Mouse (Mus musculus) heart, embryonic 12.5 days (tissue): Measurements from ENCODE around the gene Fgf4. TPM values are rescaled to one million over a fixed set of nuclear protein-coding genes. Genes with fewer than 3 reads are reported as not detected.
A peak's percentile ranks its signal among the peaks of the same experiment; 100 is the strongest.

Experiments
- ATAC-seq: fragments of 200-750 bp; cut with Nextera tagmentation; 2 replicates; pipeline ENCODE4 v1.8.0; 2017; ENCODE audit warnings: moderate TSS enrichment, moderate library complexity; ENCODE audit not compliant: insufficient number of reproducible peaks, low FRiP score
- H3K27ac ChIP-seq: fragments of 300-500 bp; sonication (generic); 2 replicates; pipeline ENCODE4 v1.5.1; 2016; ENCODE audit warnings: mild to moderate bottlenecking, moderate library complexity; ENCODE audit not compliant: poor library complexity, severe bottlenecking
- H3K27me3 ChIP-seq: fragments of 300-500 bp; sonication (generic); replicated peaks from 2 replicates; pipeline ENCODE4 v1.6.1; 2016; ENCODE audit warnings: mild to moderate bottlenecking, moderate library complexity
- H3K36me3 ChIP-seq: fragments of 300-500 bp; sonication (generic); 2 replicates; pipeline ENCODE4 v1.6.1; 2016; ENCODE audit warnings: mild to moderate bottlenecking, moderate library complexity
- H3K4me1 ChIP-seq: fragments of 300-500 bp; sonication (generic); replicated peaks from 2 replicates; pipeline ENCODE4 v1.6.1; 2016; ENCODE audit warnings: mild to moderate bottlenecking
- H3K4me2 ChIP-seq: fragments of 300-500 bp; sonication (generic); 2 replicates; pipeline ENCODE4 v1.6.1; 2016; ENCODE audit warnings: mild to moderate bottlenecking, moderate library complexity
- H3K4me3 ChIP-seq: fragments of 300-500 bp; sonication (generic); 2 replicates; pipeline ENCODE4 v1.5.1; 2016; ENCODE audit warnings: mild to moderate bottlenecking
- H3K9ac ChIP-seq: fragments of 300-500 bp; sonication (generic); 2 replicates; pipeline ENCODE4 v1.6.1; 2016; ENCODE audit warnings: mild to moderate bottlenecking, moderate library complexity
- H3K9me3 ChIP-seq: fragments of 300-500 bp; sonication (generic); replicated peaks from 2 replicates; pipeline ENCODE4 v1.6.1; 2016; ENCODE audit warnings: mild to moderate bottlenecking, moderate library complexity
- WGBS: fragments of 180-500 bp; shearing (Covaris S2); methylation state at CpG from one replicate; pipeline ENCODE4 v1.1.7; 2016; 5-methylcytosine and 5-hydroxymethylcytosine counted together
- polyA plus RNA-seq: library from polyadenylated mRNA; unstranded; fragments of >200 nt; fragmentation: Nextera tagmentation; extraction: Ambion mirVana; gene quantifications from 2 replicates; pipeline ENCODE4 v1.2.1, GENCODE M21; 2016

Gene Fgf4
- polyA plus RNA-seq, 1 experiment from 2014 or later: not detected

DNA sequence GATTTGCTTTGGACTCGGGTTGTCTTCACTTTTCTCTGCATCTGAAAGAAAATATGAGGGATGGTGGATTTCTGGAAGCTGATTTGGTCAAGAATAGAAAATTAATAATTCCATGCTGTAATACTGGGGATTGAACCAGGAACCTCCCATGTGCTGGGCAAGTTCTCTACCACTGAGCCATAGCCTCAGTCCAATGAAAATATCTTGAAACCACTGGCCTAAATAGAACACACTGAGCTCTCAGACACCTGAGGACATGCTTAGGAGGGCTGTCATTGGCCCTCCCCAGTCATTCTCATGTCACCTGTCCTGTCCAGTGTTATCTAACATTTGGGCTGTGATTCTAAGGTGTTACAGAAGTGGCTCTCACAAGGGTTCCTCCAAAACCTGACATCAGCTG, 64.0 kb downstream of the Fgf4 start:
- H3K27me3 ChIP-seq: no peaks in the 10 kb centered on the region
- H3K27ac ChIP-seq: no peak overlapping the region
- WGBS: 64% methylated on average over 1 of the region's 1 CpGs
- H3K9me3 ChIP-seq: no peaks in the 10 kb centered on the region
- H3K9ac ChIP-seq: no peak overlapping the region
- no peak for ATAC-seq
- H3K36me3 ChIP-seq: no peaks in the 10 kb centered on the region
- H3K4me1 ChIP-seq: peaks cover 11% of the 10 kb centered on the region
- H3K4me3 ChIP-seq: no peak overlapping the region
- H3K4me2 ChIP-seq: no peak overlapping the region

DNA sequence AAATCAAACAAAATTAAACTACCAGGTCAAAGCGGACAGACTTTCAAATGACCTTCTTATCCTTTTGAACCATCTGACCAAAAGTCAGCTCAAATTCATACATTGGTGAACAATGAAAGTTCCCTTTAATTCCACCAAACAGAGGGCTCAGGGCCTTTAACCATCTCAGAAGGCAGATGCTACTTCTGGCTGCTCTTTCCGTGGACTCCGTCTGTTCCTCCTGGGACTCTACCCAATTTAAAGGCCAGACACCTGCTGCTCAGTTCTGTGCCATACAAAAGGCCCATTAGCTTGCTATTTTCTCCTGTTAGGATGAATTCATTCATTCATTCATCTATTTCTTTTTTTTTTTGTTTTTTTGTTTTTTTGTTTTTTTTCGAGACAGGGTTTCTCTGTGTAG, 65.7 kb downstream of the Fgf4 start:
- H3K9me3 ChIP-seq: no peaks in the 10 kb centered on the region

DNA sequence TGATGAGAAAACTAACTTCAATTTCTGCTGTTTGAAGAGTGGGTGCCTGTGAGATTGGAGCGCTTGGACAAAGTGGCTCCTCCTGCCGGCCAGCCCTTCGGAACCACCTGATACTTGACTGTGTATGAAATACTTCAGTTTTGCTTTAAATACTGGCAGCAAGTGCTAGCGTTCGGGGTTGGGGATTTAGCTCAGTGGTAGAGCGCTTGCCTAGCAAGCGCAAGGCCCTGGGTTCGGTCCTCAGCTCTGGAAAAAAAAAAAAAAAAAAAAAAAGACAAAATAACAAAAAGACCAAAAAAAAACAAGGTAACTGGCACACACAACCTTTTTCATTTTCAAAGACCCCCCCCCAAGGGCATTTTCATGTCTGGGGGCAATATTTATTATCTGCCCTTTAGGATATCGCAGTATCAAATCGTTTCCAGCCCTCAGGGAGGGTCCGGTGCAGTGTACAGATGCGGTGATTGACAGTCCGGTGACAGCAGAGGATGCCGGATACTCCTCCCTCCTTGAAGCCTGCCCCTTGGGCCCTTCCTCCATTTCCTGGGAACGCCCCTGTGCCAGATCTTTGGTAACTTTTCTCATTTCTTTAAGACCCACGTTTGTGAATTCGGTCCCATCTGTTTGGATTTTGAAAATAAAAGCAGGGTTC, 67.3 kb downstream of the Fgf4 start:
- Histone ChIP-seq H3K4me2 (peak overlapping the region; percentile 94), H3K9me3 (no peaks in the 10 kb centered on the region), H3K4me1 (peaks cover 11% of the 10 kb centered on the region), H3K36me3 (peaks cover 17% of the 10 kb centered on the region), H3K9ac (peak overlapping the region; percentile 79), H3K27ac (peak overlapping the region; percentile 16; the same call in 1 of the 2 replicates), H3K27me3 (no peaks in the 10 kb centered on the region), H3K4me3 (peak overlapping the region; percentile 83)
- ATAC-seq: peak; percentile 91
- 8% methylated on average over 17 of the region's 17 CpGs for WGBS

More for the DNA sequence above, 65.7 kb downstream of the Fgf4 start:
- Histone ChIP-seq H3K4me1 (peaks cover 11% of the 10 kb centered on the region), H3K9ac (no peak overlapping the region), H3K27me3 (no peaks in the 10 kb centered on the region), H3K4me3 (no peak overlapping the region), H3K27ac (no peak overlapping the region), H3K4me2 (no peak overlapping the region), H3K36me3 (peaks cover 4% of the 10 kb centered on the region; the same call in 1 of the 2 replicates)
- no peak for ATAC-seq
- WGBS: 81% methylated on average over 4 of the region's 4 CpGs

Other genes starting within 250 kb of the Fgf4 start
- gene Ano1, start 95.4 kb upstream of the Fgf4 start, polyA plus RNA-seq: 12.7 and 13.4 TPM in 2 replicates
- 0.13 and 0.20 TPM in 2 replicates for gene Fgf3, start 9.3 kb upstream of the Fgf4 start, polyA plus RNA-seq
- 0.10 TPM in 1 of 2 replicates, not detected in the other for gene Fgf15, start 49.2 kb downstream of the Fgf4 start, polyA plus RNA-seq
- gene LTO1, start 67.7 kb downstream of the Fgf4 start, polyA plus RNA-seq: 20.1 and 21.4 TPM in 2 replicates
- gene Ccnd1, start 92.6 kb downstream of the Fgf4 start, polyA plus RNA-seq: 81.2 and 89.9 TPM in 2 replicates